Mouse (Mus musculus) colon, adult 2 months (tissue): ENCODE results near the gene Bsph2. TPM values are rescaled to one million over a fixed set of nuclear protein-coding genes. Genes with fewer than 3 reads are reported as not detected.

ENCODE experiments used
- polyA plus RNA-seq: library from polyadenylated mRNA; depleted of rRNA; stranded (reverse); fragments of >200 nt; gene quantifications from 2 replicates; pipeline ENCODE4 v1.2.3, GENCODE M21; 2012; rRNA removed

The Bsph2 gene
- not detected in 2 replicates for polyA plus RNA-seq

DNA sequence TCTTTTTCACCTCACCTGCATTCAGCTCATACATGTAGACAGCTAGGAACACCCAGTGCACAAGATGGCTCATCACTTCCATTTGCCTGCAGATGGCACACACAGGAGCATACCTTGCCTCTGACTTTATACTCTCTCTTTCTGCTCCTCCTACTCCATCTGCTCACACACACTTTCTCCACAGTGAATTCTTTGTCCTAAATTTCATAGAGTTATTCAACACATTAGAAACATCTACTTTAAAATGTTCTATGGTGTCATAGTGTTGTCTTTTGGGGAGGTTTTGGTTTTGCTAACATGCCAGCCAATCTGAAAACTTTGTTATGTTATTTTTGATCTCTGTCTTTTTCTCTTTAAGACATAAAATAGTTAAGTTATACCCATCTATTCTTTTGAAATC, at the start of gene Bsph2:
TSS of gene Bsph2 (minus strand) at position 101 of the 400 bp plus-strand sequence.

Other genes starting within 250 kb of the Bsph2 start
- gene Pla2g4c, start 246.4 kb downstream of the Bsph2 start, polyA plus RNA-seq: 0.07 and 0.14 TPM in 2 replicates
- gene Cabp5, start 172.9 kb downstream of the Bsph2 start, polyA plus RNA-seq: not detected in 2 replicates
- not detected in 2 replicates for gene Bsph1, start 120.2 kb downstream of the Bsph2 start, polyA plus RNA-seq
- gene Sult2a5, start 52.9 kb upstream of the Bsph2 start, polyA plus RNA-seq: not detected in 2 replicates
- gene Sult2a2, start 162.4 kb upstream of the Bsph2 start, polyA plus RNA-seq: not detected in 2 replicates